In genomic region chr12:100282025-100282885, GRCm38 (mm10) we compare ENCODE assay signal across 8 mouse cellular contexts.
A peak's percentile ranks its signal among the peaks of the same experiment; 100 is the strongest.
DNase-seq lines count a peak whose midpoint lies in the region; ATAC-seq lines count a peak whose summit lies in the region.

No protein-coding gene starts in this region.

- H3K4me1 ChIP-seq in forebrain, embryonic 11.5 days (replicated peaks; ENCODE audit: control insufficient read depth, insufficient read depth, low read length), result peaks cover 9% of the 10 kb centered on the region

- DNase-seq in urinary bladder, postnatal 14 days (ENCODE audit: low spot score), result peak; percentile 56
- no peak for DNase-seq in urinary bladder, adult 2 months (ENCODE audit: low spot score)
- DNase-seq in forebrain, embryonic 11.5 days (ENCODE audit: low spot score), result peak; percentile 58
- peak; percentile 73 for DNase-seq in induced T-regulatory cell, adult 2 months (ENCODE audit: low read depth)
- peak; percentile 70 for DNase-seq in lung, postnatal 10 days
- DNase-seq in spleen, postnatal 36 days (ENCODE audit: low spot score in 2 of 2), result peak; percentile 73 to 77
- DNase-seq in adrenal gland, postnatal 25 days, result no peak
- no peak for DNase-seq in cerebellum, adult 8-10 months

- H3K9me3 ChIP-seq in forebrain, embryonic 11.5 days (ENCODE audit: control insufficient read depth, low read length), result no peaks in the 10 kb centered on the region

- H3K36me3 ChIP-seq in forebrain, embryonic 11.5 days (ENCODE audit: control insufficient read depth, insufficient read depth, low read length), result no peaks in the 10 kb centered on the region

- H3K4me3 ChIP-seq in forebrain, embryonic 11.5 days (ENCODE audit: low read depth, low read length), result no peak overlapping the region

- H3K27ac ChIP-seq in forebrain, embryonic 11.5 days (ENCODE audit: low read depth, low read length), result peak overlapping the region; percentile 33

- ATAC-seq in forebrain, embryonic 11.5 days (replicated peaks; ENCODE audit: low FRiP score), result peak; percentile 76

- no peaks in the 10 kb centered on the region for H3K27me3 ChIP-seq in forebrain, embryonic 11.5 days (ENCODE audit: control insufficient read depth, insufficient read depth, low read length)

- H3K4me2 ChIP-seq in forebrain, embryonic 11.5 days (ENCODE audit: low read depth, low read length, severe bottlenecking), result no peak overlapping the region

- peak overlapping the region; percentile 39; the same call in 1 of the 2 replicates for H3K9ac ChIP-seq in forebrain, embryonic 11.5 days (ENCODE audit: low read length)

- WGBS in forebrain, embryonic 11.5 days, result 55% methylated on average over 8 of the region's 8 CpGs

Comparison
In these comparisons a context has a peak if more than half of its experiments do, and no peak if none do; other contexts are left out.
1. DNase-seq: peak in urinary bladder, postnatal 14 days (single experiment), forebrain, embryonic 11.5 days (single experiment), induced T-regulatory cell, adult 2 months (single experiment), lung, postnatal 10 days (single experiment) and spleen, postnatal 36 days (2 of 2); none in urinary bladder, adult 2 months (single experiment), adrenal gland, postnatal 25 days (single experiment) and cerebellum, adult 8-10 months (single experiment).